Mouse (Mus musculus): ENCODE data around the gene Nek7. TPM values are rescaled to one million over a fixed set of nuclear protein-coding genes. Genes with fewer than 3 reads are reported as not detected.

The Nek7 gene
- total and polyA plus RNA-seq, 3 experiments, result 4.7 to 9.1 TPM; not detected in 1

DNA sequence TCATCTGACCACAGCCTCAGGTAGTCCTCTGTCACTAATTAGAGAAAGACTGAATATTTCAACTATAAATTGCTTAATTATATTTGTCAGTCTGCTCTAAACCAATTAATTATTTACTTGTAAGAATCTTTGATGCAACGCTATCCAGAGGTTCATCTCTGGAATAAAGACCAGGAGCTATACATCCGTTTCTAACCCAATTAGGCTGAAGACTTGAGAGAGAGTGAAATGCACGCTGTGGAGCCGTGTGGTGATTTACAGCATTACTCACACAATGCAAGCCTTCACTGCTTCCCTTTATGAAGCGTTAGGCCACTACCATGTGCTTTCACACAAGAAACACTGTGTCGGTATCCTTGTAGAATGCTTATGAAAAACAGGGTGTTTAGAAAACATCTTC lies 96.0 kb downstream of the Nek7 start:
- H3K9ac ChIP-seq (ENCODE audit: control insufficient read depth, low read depth, low read length, poor library complexity, severe bottlenecking), result no peak overlapping the region
- no peak overlapping the region for H3K27ac ChIP-seq (ENCODE audit: control insufficient read depth, low read depth, low read length)
- no peaks in the 10 kb centered on the region for H3K4me1 ChIP-seq (ENCODE audit: control insufficient read depth in 1 of 2, insufficient read depth in 2 of 2, low read length in 2 of 2)
- no peak for TF ChIP-seq CHD1 (IDR thresholded peaks at IDR 0.05; ENCODE audit: low read depth, low read length)
- no peak for TF ChIP-seq MYC (IDR thresholded peaks at IDR 0.05; ENCODE audit: low read depth, low read length)
- no peak for TF ChIP-seq SMC3 (IDR thresholded peaks at IDR 0.05; ENCODE audit: low read depth, low read length)
- no peak for TF ChIP-seq MAZ (IDR thresholded peaks at IDR 0.05; ENCODE audit: low read depth, low read length)
- TF ChIP-seq ZNF384 (IDR thresholded peaks at IDR 0.05; ENCODE audit: low read depth, low read length), result no peak
- TF ChIP-seq UBTF (IDR thresholded peaks at IDR 0.05; ENCODE audit: borderline replicate concordance, insufficient read depth, low read depth, low read length), result no peak
- TF ChIP-seq MAX (IDR thresholded peaks at IDR 0.05; ENCODE audit: low read length), result no peak
- no peak for TF ChIP-seq POLR2A (IDR thresholded peaks at IDR 0.05; ENCODE audit: control insufficient read depth in 1 of 2, insufficient read depth in 1 of 2, low read depth in 1 of 2, low read length in 2 of 2, poor library complexity in 1 of 2)
- TF ChIP-seq ETS1 (IDR thresholded peaks at IDR 0.05; ENCODE audit: low read depth, low read length), result no peak
- TF ChIP-seq MYB (IDR thresholded peaks at IDR 0.05; ENCODE audit: low read depth, low read length), result no peak
- no peak for TF ChIP-seq E2F4 (IDR thresholded peaks at IDR 0.05; ENCODE audit: borderline replicate concordance, low read depth, low read length)
- no peak for TF ChIP-seq ZMIZ1 (IDR thresholded peaks at IDR 0.05; ENCODE audit: low read depth, low read length)
- TF ChIP-seq CTCF (IDR thresholded peaks at IDR 0.05 in 2 of 3, conservative IDR thresholded peaks at IDR 0.05 in 1 of 3; ENCODE audit: control insufficient read depth in 1 of 3, insufficient read depth in 1 of 3, low read depth in 2 of 3, low read length in 3 of 3, poor library complexity in 1 of 3, severe bottlenecking in 1 of 3), result no peak
- TF ChIP-seq POLR2AphosphoS5 (IDR thresholded peaks at IDR 0.05; ENCODE audit: borderline replicate concordance, low read depth, low read length), result no peak
- no peak for TF ChIP-seq KAT2A (conservative IDR thresholded peaks at IDR 0.05; ENCODE audit: low read depth, low read length)
- no peak for TF ChIP-seq NRF1 (IDR thresholded peaks at IDR 0.05; ENCODE audit: insufficient read depth, low read depth, low read length, poor library complexity, severe bottlenecking)
- TF ChIP-seq TAL1 (IDR thresholded peaks at IDR 0.05; ENCODE audit: low read length), result no peak
- no peak for TF ChIP-seq RCOR1 (IDR thresholded peaks at IDR 0.05; ENCODE audit: low read depth, low read length)
- H3K27me3 ChIP-seq (ENCODE audit: control insufficient read depth in 1 of 2, insufficient read depth in 2 of 2, low read length in 2 of 2), result no peaks in the 10 kb centered on the region
- H3K36me3 ChIP-seq (ENCODE audit: control insufficient read depth in 1 of 2, insufficient read depth in 2 of 2, low read length in 2 of 2), result no peaks in the 10 kb centered on the region
- H3K79me2 ChIP-seq (ENCODE audit: control insufficient read depth, insufficient read depth, low read length, poor library complexity), result no peaks in the 10 kb centered on the region
- no peaks in the 10 kb centered on the region for H3K9me3 ChIP-seq (replicated peaks; ENCODE audit: insufficient read depth, low read length)
- no peak overlapping the region for H3K4me3 ChIP-seq (ENCODE audit: control insufficient read depth in 1 of 2, insufficient read depth in 1 of 2, low read depth in 2 of 2, low read length in 2 of 2)
- no peak for DNase-seq (ENCODE audit: low read depth, low spot score)

DNA sequence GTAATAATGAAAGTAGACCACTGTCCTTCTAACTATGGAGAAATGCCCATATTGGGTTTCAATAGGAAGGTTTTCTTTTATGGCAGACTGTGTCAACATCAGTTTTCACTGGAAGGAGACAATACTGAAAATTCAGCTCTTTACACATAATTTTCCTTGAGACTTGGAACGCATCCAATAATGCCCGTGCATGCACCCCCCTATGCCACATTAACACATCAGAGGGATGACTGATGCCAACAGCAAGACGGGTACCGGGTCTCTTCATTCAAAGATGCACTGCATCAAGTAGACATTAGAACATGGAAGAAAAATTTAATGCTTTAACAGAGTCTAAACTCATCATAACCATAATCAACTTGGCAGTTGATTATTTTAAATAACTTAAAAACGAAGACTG lies 101.7 kb downstream of the Nek7 start:
- no peaks in the 10 kb centered on the region for H3K36me3 ChIP-seq (ENCODE audit: control insufficient read depth in 1 of 2, insufficient read depth in 2 of 2, low read length in 2 of 2)
- no peaks in the 10 kb centered on the region for H3K79me2 ChIP-seq (ENCODE audit: control insufficient read depth, insufficient read depth, low read length, poor library complexity)
- H3K27me3 ChIP-seq (ENCODE audit: control insufficient read depth in 1 of 2, insufficient read depth in 2 of 2, low read length in 2 of 2), result no peaks in the 10 kb centered on the region
- TF ChIP-seq CHD1 (IDR thresholded peaks at IDR 0.05; ENCODE audit: low read depth, low read length) (no peak), CTCF (IDR thresholded peaks at IDR 0.05 in 2 of 3, conservative IDR thresholded peaks at IDR 0.05 in 1 of 3; ENCODE audit: control insufficient read depth in 1 of 3, insufficient read depth in 1 of 3, low read depth in 2 of 3, low read length in 3 of 3, poor library complexity in 1 of 3, severe bottlenecking in 1 of 3) (no peak), TAL1 (IDR thresholded peaks at IDR 0.05; ENCODE audit: low read length) (no peak), ZMIZ1 (IDR thresholded peaks at IDR 0.05; ENCODE audit: low read depth, low read length) (no peak), ZKSCAN1 (IDR thresholded peaks at IDR 0.05; ENCODE audit: low read depth, low read length) (no peak), UBTF (IDR thresholded peaks at IDR 0.05; ENCODE audit: borderline replicate concordance, insufficient read depth, low read depth, low read length) (no peak), POLR2AphosphoS5 (IDR thresholded peaks at IDR 0.05; ENCODE audit: borderline replicate concordance, low read depth, low read length) (no peak), SMC3 (IDR thresholded peaks at IDR 0.05; ENCODE audit: low read depth, low read length) (no peak), USF1 (IDR thresholded peaks at IDR 0.05; ENCODE audit: low read depth, low read length) (no peak), E2F4 (IDR thresholded peaks at IDR 0.05; ENCODE audit: borderline replicate concordance, low read depth, low read length) (no peak), ETS1 (IDR thresholded peaks at IDR 0.05; ENCODE audit: low read depth, low read length) (no peak), MAX (IDR thresholded peaks at IDR 0.05; ENCODE audit: low read length) (no peak), RAD21 (IDR thresholded peaks at IDR 0.05; ENCODE audit: low read depth, low read length) (no peak), MEF2A (IDR thresholded peaks at IDR 0.05; ENCODE audit: extremely low read depth, insufficient replicate concordance, low read depth, low read length, poor library complexity, severe bottlenecking) (no peak), MXI1 (IDR thresholded peaks at IDR 0.05; ENCODE audit: low read depth, low read length) (no peak)
- no peak overlapping the region for H3K4me3 ChIP-seq (ENCODE audit: control insufficient read depth in 1 of 2, insufficient read depth in 1 of 2, low read depth in 2 of 2, low read length in 2 of 2)
- H3K27ac ChIP-seq (ENCODE audit: control insufficient read depth, low read depth, low read length), result no peak overlapping the region
- H3K4me1 ChIP-seq (ENCODE audit: control insufficient read depth in 1 of 2, insufficient read depth in 2 of 2, low read length in 2 of 2), result no peaks in the 10 kb centered on the region
- DNase-seq (ENCODE audit: low read depth, low spot score), result no peak
- H3K9ac ChIP-seq (ENCODE audit: control insufficient read depth, low read depth, low read length, poor library complexity, severe bottlenecking), result no peak overlapping the region
- H3K9me3 ChIP-seq (replicated peaks; ENCODE audit: insufficient read depth, low read length), result no peaks in the 10 kb centered on the region
